Mouse (Mus musculus) neural tube, embryonic 11.5 days (tissue): ENCODE measurements around the gene Mthfd1l. TPM values are rescaled to one million over a fixed set of nuclear protein-coding genes. Genes with fewer than 3 reads are reported as not detected.
"Not testable (repeated sequence)": the region's sequence is repeated elsewhere in the genome, so short reads cannot be mapped to it uniquely, and the experiment has no call there.

Experiments
- ATAC-seq: fragments of 200-750 bp; cut with Nextera tagmentation; 2 replicates; pipeline ENCODE4 v1.8.0; 2017; ENCODE audit warnings: moderate number of reproducible peaks, mild to moderate bottlenecking, moderate TSS enrichment, moderate library complexity; ENCODE audit not compliant: insufficient read depth, low FRiP score, low TSS enrichment
- DNase-seq: peaks from one replicate; pipeline ENCODE4 v3.0.0-alpha.2; 2015; ENCODE audit warnings: low spot score
- H3K27ac ChIP-seq: fragments of 300-500 bp; sonication (generic); 2 replicates; pipeline ENCODE4 v1.5.1; 2014; ENCODE audit warnings: low read depth, mild to moderate bottlenecking, low read length
- H3K27me3 ChIP-seq: fragments of 300-500 bp; sonication (generic); 2 replicates; pipeline ENCODE4 v1.6.1; 2014; ENCODE audit warnings: mild to moderate bottlenecking, low read length, mixed read lengths; ENCODE audit not compliant: control insufficient read depth, insufficient read depth
- H3K36me3 ChIP-seq: fragments of 300-500 bp; sonication (generic); 2 replicates; pipeline ENCODE4 v1.6.1; 2014; ENCODE audit warnings: mild to moderate bottlenecking, low read length, moderate library complexity, mixed read lengths; ENCODE audit not compliant: control insufficient read depth, insufficient read depth
- H3K4me1 ChIP-seq: fragments of 300-500 bp; sonication (generic); 2 replicates; pipeline ENCODE4 v1.6.1; 2014; ENCODE audit warnings: low read length, mixed read lengths; ENCODE audit not compliant: control insufficient read depth, insufficient read depth
- H3K4me2 ChIP-seq: fragments of 300-500 bp; sonication (generic); 2 replicates; pipeline ENCODE4 v1.6.1; 2014; ENCODE audit warnings: low read depth, mild to moderate bottlenecking, moderate library complexity
- H3K4me3 ChIP-seq: fragments of 300-500 bp; sonication (generic); 2 replicates; pipeline ENCODE4 v1.5.1; 2014; ENCODE audit warnings: low read depth, low read length
- H3K9ac ChIP-seq: fragments of 300-500 bp; sonication (generic); 2 replicates; pipeline ENCODE4 v1.6.1; 2014; ENCODE audit warnings: mild to moderate bottlenecking, low read length
- H3K9me3 ChIP-seq: fragments of 300-500 bp; sonication (generic); 2 replicates; pipeline ENCODE4 v1.6.1; 2016; ENCODE audit warnings: low read length; ENCODE audit not compliant: control insufficient read depth
- WGBS: fragments of 180-500 bp; shearing (Covaris S2); extraction: QIAGEN DNeasy Blood & Tissue Kit; methylation state at CpG from one replicate; pipeline ENCODE4 v1.1.7; 2014; 5-methylcytosine and 5-hydroxymethylcytosine counted together
- polyA plus RNA-seq: library from polyadenylated mRNA; unstranded; fragments of >200 nt; fragmentation: Nextera tagmentation; extraction: Ambion mirVana; gene quantifications from 2 replicates; pipeline ENCODE4 v1.2.1, GENCODE M21; 2014

The Mthfd1l gene
- polyA plus RNA-seq, 1 experiment from 2014 or later: 13.5 TPM

DNA sequence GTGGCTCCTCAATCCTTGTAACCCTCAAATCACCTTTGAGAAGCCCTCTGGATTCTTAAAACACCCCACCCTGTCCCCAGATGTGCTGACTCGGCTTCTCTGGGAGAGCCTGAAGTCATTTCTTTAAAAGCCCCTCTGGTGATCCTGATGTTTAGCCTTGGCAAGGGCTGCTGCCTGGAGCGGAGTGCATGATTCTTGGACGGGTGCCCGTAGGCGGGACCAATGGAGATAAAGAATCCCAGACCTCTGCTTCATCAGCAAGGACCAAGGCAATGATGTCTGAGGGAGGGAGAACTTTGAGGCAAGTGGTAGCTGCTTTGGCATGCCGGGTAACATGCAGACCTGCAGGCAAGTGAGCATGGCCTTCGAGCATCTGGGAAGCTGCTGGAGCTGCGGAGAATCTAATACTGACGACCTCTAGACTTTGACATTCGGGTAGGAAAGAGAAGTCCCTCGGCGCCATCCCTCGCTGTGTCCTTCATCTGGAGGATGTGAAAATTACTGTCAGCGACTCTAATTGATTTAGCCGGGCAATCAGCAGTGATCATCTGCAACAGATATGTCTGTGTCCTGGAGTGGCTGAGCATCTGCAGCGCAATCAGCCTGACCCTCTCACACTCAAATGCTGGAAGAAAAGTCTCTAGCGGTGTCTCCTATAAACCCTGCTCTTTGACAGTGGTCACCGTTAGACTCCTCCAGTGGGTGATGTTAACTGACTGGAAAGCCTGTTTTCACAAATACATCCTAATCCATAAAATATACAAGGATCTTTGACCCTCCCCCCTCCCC, 215.9 kb downstream of the Mthfd1l start:
- no peak overlapping the region for H3K9ac ChIP-seq
- no peak overlapping the region for H3K4me3 ChIP-seq
- no peak overlapping the region for H3K4me2 ChIP-seq
- no peaks in the 10 kb centered on the region for H3K27me3 ChIP-seq
- H3K4me1 ChIP-seq: no peaks in the 10 kb centered on the region
- ATAC-seq: peak; percentile 53
- H3K27ac ChIP-seq: no peak overlapping the region
- no peaks in the 10 kb centered on the region for H3K36me3 ChIP-seq
- H3K9me3 ChIP-seq: no peaks in the 10 kb centered on the region
- 80% methylated on average over 18 of the region's 18 CpGs for WGBS
- no peak for DNase-seq

DNA sequence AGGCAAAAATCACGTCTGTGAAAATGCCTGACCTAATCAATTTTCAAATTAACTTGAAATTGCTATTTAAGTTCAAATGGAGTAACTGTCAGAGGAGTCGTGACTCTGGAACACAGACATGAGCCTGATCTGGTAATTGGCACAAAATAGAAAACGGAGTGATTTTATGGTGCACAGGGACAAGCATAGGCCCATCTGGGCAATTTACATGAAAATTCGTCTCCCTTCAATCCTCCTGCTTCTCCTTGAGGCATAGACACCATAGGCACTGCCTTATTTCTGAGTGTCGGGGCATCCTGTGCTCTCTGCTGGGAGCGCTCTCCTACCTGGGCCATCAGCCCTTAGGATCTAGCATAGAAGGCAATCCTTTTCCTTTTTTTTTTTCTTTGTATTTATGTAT, 216.5 kb downstream of the Mthfd1l start:
- WGBS: 73% methylated on average over 6 of the region's 6 CpGs
- H3K9me3 ChIP-seq: no peaks in the 10 kb centered on the region
- H3K4me1 ChIP-seq: no peaks in the 10 kb centered on the region
- H3K36me3 ChIP-seq: no peaks in the 10 kb centered on the region
- no peak overlapping the region for H3K9ac ChIP-seq
- no peak overlapping the region for H3K27ac ChIP-seq
- no peak overlapping the region for H3K4me3 ChIP-seq
- H3K27me3 ChIP-seq: no peaks in the 10 kb centered on the region
- H3K4me2 ChIP-seq: no peak overlapping the region
- no peak for DNase-seq
- peak; percentile 27; the same call in 1 of the 2 replicates for ATAC-seq

DNA sequence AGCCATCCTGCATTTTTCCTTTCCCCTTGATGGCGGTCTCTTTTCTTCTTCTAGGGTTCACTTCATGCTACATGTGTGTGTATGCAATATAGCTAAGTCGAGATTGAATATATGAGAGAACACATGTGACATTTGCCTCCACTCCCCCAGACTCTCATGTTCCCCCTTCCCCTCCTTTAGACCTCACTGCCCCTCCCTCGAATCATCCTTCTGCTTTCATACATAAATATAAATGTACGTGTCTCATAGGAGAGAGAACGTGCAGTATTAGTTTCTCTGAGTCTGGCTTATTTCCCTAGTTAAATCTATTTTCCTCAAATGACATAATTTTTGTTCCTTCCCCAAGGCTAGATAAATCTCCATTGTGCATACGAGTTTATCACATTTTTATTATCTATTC, 226.1 kb downstream of the Mthfd1l start:
- DNase-seq (no peak), ATAC-seq (no peak)
- Histone ChIP-seq H3K27me3 (no peaks in the 10 kb centered on the region), H3K4me3 (no peak overlapping the region), H3K27ac (no peak overlapping the region), H3K4me2 (no peak overlapping the region), H3K36me3 (no peaks in the 10 kb centered on the region), H3K9ac (no peak overlapping the region), H3K9me3 (no peaks in the 10 kb centered on the region), H3K4me1 (no peaks in the 10 kb centered on the region)
- 88% methylated on average over 6 of the region's 6 CpGs for WGBS

DNA sequence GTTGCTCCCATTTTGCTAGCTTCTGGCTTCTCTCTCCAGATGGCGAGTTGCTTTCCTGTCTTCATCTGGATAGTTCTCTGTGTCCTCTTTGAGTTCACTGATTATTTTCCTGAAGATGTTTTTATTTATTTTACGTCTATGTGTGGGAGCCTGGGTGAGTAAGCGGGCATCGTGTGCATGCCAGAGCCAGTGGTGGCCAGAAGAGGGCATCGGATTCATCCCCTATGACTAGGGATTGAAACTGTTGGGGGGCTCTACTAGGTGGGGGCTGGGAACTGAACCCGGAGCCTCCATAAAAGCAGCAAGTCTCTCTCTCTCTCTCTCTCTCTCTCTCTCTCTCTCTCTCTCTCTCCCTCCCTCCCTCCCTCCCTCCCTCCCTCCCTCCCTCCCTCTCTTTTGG, 227.0 kb downstream of the Mthfd1l start:
- H3K9ac ChIP-seq: no peak overlapping the region
- H3K27me3 ChIP-seq: no peaks in the 10 kb centered on the region
- WGBS: 81% methylated on average over 6 of the region's 6 CpGs
- H3K27ac ChIP-seq: no peak overlapping the region
- no peak overlapping the region for H3K4me2 ChIP-seq
- H3K4me3 ChIP-seq: no peak overlapping the region
- H3K4me1 ChIP-seq: no peaks in the 10 kb centered on the region
- no peak for DNase-seq
- no peaks in the 10 kb centered on the region for H3K9me3 ChIP-seq
- H3K36me3 ChIP-seq: no peaks in the 10 kb centered on the region
- ATAC-seq: no peak

DNA sequence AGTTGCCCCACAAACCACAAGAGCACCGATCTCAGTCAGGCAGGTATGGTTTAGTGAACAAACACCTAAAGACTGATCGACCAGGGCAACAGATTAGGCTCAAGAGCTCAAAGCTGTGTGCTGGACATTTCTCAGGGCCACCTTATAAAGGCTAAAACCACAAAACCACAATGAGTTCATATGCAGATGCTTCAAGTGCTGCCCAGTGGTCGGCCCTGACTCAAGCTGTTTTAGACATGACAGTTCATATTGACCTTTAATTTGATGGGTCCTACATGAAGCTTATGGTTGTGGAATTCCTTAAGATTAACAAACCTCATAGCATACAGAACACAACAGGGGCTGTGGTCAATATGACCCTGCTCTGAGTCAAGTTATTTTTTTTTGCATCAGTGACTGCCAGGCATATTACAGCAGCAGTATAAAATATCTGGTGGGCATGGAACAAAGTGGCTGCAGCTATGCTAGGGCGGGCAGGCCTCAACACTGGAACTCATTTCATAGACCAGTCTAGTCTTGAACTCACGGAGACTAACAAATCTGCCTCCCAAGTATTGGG, 227.7 kb downstream of the Mthfd1l start:
- Histone ChIP-seq H3K27me3 (no peaks in the 10 kb centered on the region), H3K4me2 (no peak overlapping the region), H3K9me3 (no peaks in the 10 kb centered on the region), H3K4me1 (no peaks in the 10 kb centered on the region), H3K9ac (no peak overlapping the region), H3K36me3 (no peaks in the 10 kb centered on the region), H3K4me3 (no peak overlapping the region), H3K27ac (no peak overlapping the region)
- 93% methylated on average over 5 of the region's 5 CpGs for WGBS
- DNase-seq (no peak), ATAC-seq (no peak)

DNA sequence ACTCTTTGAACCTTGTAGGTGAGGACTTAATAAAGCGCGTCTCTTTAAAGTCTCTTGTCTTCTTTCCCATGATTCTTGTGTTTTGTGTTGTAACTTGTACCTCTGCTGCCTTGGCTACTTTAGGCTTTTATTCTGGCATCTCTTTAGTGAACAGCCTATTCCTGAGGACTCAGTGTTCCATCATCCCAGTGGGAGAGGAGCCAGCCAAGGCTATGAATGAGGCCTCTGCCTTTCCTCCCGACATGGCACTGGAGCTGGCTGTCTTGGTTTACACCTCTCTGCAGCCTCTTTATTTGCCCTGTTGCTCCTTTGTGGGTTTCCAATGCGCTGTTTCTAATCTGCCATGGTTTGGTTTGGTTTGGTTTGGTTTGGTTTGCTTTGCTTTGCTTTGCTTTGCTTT, 228.2 kb downstream of the Mthfd1l start:
- no peak overlapping the region for H3K4me2 ChIP-seq
- no peaks in the 10 kb centered on the region for H3K36me3 ChIP-seq
- no peaks in the 10 kb centered on the region for H3K27me3 ChIP-seq
- DNase-seq: no peak
- 86% methylated on average over 4 of the region's 4 CpGs for WGBS
- H3K4me3 ChIP-seq: no peak overlapping the region
- no peaks in the 10 kb centered on the region for H3K9me3 ChIP-seq
- ATAC-seq: no peak
- no peaks in the 10 kb centered on the region for H3K4me1 ChIP-seq
- H3K9ac ChIP-seq: no peak overlapping the region
- no peak overlapping the region for H3K27ac ChIP-seq

DNA sequence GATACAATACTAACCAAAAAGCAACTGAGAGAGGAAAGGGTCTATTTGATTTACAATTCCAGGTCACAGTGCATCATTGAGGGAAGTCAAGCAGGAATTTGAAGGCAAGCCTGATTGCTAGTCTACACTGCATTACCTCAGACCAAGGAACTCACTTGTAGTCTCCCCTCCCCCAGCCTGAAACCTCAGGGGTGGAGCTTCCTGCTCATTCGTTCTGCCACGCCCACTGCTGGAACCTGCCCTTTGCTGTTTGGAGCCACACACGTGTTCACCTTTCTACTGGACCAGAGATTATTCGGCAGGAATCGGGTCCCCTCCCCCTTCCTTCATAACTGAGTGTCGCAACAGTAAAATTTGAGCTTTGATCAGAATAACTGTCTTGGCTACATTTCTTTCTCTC, 230.7 kb downstream of the Mthfd1l start:
- not testable (repeated sequence) for ATAC-seq, H3K4me2 ChIP-seq, H3K36me3 ChIP-seq, H3K4me1 ChIP-seq, DNase-seq, H3K4me3 ChIP-seq, H3K9me3 ChIP-seq, H3K27me3 ChIP-seq, H3K9ac ChIP-seq, H3K27ac ChIP-seq
- 56% methylated on average over 5 of the region's 6 CpGs for WGBS

DNA sequence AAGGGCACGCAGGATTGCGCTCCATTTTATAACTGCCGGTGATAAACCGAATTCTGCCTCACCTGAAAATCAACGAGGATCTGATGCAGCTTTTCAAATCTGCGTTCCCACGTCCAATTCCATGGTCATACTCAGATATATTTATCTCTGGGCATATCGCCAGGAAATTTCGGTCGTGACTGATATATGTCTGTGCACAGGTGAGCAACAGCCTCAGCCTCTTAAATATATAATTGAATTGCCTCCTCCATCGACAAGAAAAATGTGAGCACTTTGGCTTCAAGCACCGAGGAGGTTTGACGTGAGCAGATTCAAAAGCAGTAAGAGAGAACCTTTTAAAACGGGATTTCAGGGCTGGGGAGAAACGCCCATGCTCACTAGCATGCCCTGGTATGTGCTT, 236.1 kb downstream of the Mthfd1l start:
- DNase-seq (no peak), ATAC-seq (no peak)
- H3K27ac ChIP-seq: no peak overlapping the region
- H3K36me3 ChIP-seq: no peaks in the 10 kb centered on the region
- no peaks in the 10 kb centered on the region for H3K27me3 ChIP-seq
- no peak overlapping the region for H3K4me3 ChIP-seq
- H3K4me1 ChIP-seq: no peaks in the 10 kb centered on the region
- no peak overlapping the region for H3K9ac ChIP-seq
- H3K4me2 ChIP-seq: no peak overlapping the region
- 90% methylated on average over 15 of the region's 15 CpGs for WGBS
- H3K9me3 ChIP-seq: no peaks in the 10 kb centered on the region; the same call in 1 of the 2 replicates
